Mouse (Mus musculus) midbrain, embryonic 11.5 days (tissue): Measurements from ENCODE around the gene Gm20431. TPM values are rescaled to one million over a fixed set of nuclear protein-coding genes. Genes with fewer than 3 reads are reported as not detected.

ENCODE experiments used
- ATAC-seq: fragments of 200-750 bp; cut with Nextera tagmentation; 2 replicates; pipeline ENCODE4 v1.8.0; 2017; ENCODE audit warnings: moderate TSS enrichment, moderate library complexity; ENCODE audit not compliant: low FRiP score
- DNase-seq: peaks from one replicate; pipeline ENCODE4 v3.0.0; 2015; ENCODE audit warnings: low spot score; ENCODE audit errors: missing footprints
- H3K27ac ChIP-seq: fragments of 300-500 bp; sonication (generic); 2 replicates; pipeline ENCODE4 v1.5.1; 2014; ENCODE audit warnings: low read depth, low read length
- H3K27me3 ChIP-seq: fragments of 300-500 bp; sonication (generic); 2 replicates; pipeline ENCODE4 v1.6.1; 2014; ENCODE audit warnings: mild to moderate bottlenecking, low read length, moderate library complexity, mixed read lengths; ENCODE audit not compliant: control insufficient read depth, insufficient read depth
- H3K36me3 ChIP-seq: fragments of 300-500 bp; sonication (generic); 2 replicates; pipeline ENCODE4 v1.6.1; 2014; ENCODE audit warnings: mild to moderate bottlenecking, low read length, moderate library complexity, mixed read lengths; ENCODE audit not compliant: control insufficient read depth, insufficient read depth
- H3K4me1 ChIP-seq: fragments of 300-500 bp; sonication (generic); 2 replicates; pipeline ENCODE4 v1.6.1; 2014; ENCODE audit warnings: low read length; ENCODE audit not compliant: control insufficient read depth, insufficient read depth
- H3K4me2 ChIP-seq: fragments of 300-500 bp; sonication (generic); 2 replicates; pipeline ENCODE4 v1.6.1; 2014; ENCODE audit warnings: mild to moderate bottlenecking, moderate library complexity
- H3K4me3 ChIP-seq: fragments of 300-500 bp; sonication (generic); 2 replicates; pipeline ENCODE4 v1.5.1; 2014; ENCODE audit warnings: low read depth, low read length
- H3K9ac ChIP-seq: fragments of 300-500 bp; sonication (generic); 2 replicates; pipeline ENCODE4 v1.6.1; 2014; ENCODE audit warnings: low read length
- H3K9me3 ChIP-seq: fragments of 300-500 bp; sonication (generic); 2 replicates; pipeline ENCODE4 v1.6.1; 2016; ENCODE audit warnings: low read length; ENCODE audit not compliant: control insufficient read depth
- WGBS: fragments of 180-500 bp; shearing (Covaris S2); extraction: QIAGEN DNeasy Blood & Tissue Kit; methylation state at CpG from one replicate; pipeline ENCODE4 v1.1.7; 2014; 5-methylcytosine and 5-hydroxymethylcytosine counted together
- polyA plus RNA-seq: library from polyadenylated mRNA; unstranded; fragments of >200 nt; fragmentation: Nextera tagmentation; extraction: Ambion mirVana; gene quantifications from 2 replicates; pipeline ENCODE4 v1.2.1, GENCODE M21; 2014

Gm20431 gene
- polyA plus RNA-seq, 1 experiment from 2014 or later, result 5.9 TPM

DNA sequence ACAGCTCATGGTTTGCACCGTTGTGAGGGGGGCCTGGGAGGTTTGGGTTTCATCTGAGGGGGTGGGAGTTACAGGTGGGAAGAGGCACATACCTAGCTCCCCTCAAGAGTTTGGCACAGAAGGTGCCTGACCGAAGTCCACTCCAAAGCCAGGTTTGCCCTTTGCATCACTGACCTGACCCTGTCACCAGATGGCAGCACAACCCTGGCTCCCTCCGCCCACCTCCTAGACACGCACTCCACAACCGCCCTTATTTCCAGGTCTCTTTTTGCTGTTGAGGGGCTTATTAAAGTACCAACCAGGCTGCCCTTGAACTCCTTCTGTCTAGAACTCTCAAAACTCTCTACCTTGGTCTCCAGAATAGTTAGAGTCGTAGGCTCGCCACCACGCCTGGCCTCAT lies 20.0 kb downstream of the Gm20431 start:
- ATAC-seq (peak; percentile 30; the same call in 1 of the 2 replicates), DNase-seq (peak; percentile 87)
- H3K4me2 ChIP-seq, result no peak overlapping the region
- H3K36me3 ChIP-seq, result peaks cover 2% of the 10 kb centered on the region; the same call in 1 of the 2 replicates
- no peaks in the 10 kb centered on the region for H3K27me3 ChIP-seq
- H3K27ac ChIP-seq, result no peak overlapping the region
- H3K9ac ChIP-seq, result no peak overlapping the region
- 49% methylated on average over 8 of the region's 8 CpGs for WGBS
- no peaks in the 10 kb centered on the region for H3K4me1 ChIP-seq
- H3K9me3 ChIP-seq, result no peaks in the 10 kb centered on the region
- H3K4me3 ChIP-seq, result no peak overlapping the region

DNA sequence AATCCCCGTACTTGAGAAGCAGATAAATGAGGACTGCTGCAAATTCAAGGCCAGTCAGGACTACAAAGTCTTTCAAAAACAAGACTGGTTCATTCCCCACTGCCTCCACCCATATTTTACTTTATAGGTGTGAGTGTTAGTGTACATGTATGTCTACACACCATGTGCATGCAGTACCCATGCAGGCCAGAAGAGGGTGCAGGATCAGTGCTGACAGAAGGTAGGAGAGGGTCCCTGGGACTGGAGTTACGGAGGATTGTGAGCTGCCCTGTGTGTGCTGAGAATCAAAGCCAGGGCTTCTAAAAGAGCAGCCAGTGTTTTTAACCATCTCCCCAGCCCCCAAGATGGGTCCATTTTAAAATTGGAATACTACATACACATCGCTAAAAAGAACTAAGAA lies 21.0 kb downstream of the Gm20431 start:
- 77% methylated on average over 3 of the region's 3 CpGs for whole genome bisulfite sequencing
- peaks cover under 1% of the 10 kb centered on the region; the same call in 1 of the 2 replicates for H3K36me3 ChIP-seq
- H3K4me1 ChIP-seq, result no peaks in the 10 kb centered on the region
- H3K27ac ChIP-seq, result no peak overlapping the region
- H3K4me3 ChIP-seq, result no peak overlapping the region
- H3K9me3 ChIP-seq, result no peaks in the 10 kb centered on the region
- no peak for DNase-seq
- H3K27me3 ChIP-seq, result no peaks in the 10 kb centered on the region
- no peak overlapping the region for H3K9ac ChIP-seq
- ATAC-seq, result no peak
- no peak overlapping the region for H3K4me2 ChIP-seq

DNA sequence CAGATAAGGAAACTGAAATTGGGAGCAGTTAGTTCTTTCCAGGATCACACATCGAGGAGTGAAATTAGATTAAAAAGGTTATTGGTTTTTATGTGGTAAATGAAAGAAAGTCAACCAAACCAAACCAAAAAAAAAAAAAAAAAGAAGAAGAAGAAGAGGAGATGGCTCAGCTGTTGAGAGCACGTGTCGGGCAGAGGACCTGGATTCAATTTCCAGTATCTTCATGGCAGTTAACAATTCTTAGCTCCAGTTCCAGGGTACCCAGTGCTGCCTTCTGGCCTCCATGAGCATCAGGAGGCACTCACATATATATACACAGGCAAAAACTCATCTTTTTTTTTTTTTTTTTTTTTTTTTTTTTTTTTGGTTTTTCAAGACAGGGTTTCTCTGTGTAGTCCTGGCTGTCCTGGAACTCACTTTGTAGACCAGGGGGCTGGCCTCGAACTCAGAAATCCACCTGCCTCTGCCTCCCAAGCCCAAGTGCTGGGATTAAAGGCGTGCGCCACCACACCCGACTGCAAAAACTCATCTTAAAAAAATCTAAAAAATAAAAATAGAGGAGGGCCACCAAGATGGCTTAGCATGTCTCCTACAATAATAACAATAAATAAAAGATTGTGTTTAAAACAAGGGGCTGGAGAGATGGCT lies 26.3 kb downstream of the Gm20431 start:
- peak overlapping the region; percentile 7; the same call in 1 of the 2 replicates for H3K4me3 ChIP-seq
- ATAC-seq (no peak), DNase-seq (no peak)
- 81% methylated on average over 7 of the region's 7 CpGs for WGBS
- peak overlapping the region; percentile 38 for H3K4me2 ChIP-seq
- no peak overlapping the region for H3K9ac ChIP-seq
- no peaks in the 10 kb centered on the region for H3K36me3 ChIP-seq
- H3K27me3 ChIP-seq, result no peaks in the 10 kb centered on the region
- no peaks in the 10 kb centered on the region for H3K9me3 ChIP-seq
- peaks cover 17% of the 10 kb centered on the region for H3K4me1 ChIP-seq
- H3K27ac ChIP-seq, result no peak overlapping the region

DNA sequence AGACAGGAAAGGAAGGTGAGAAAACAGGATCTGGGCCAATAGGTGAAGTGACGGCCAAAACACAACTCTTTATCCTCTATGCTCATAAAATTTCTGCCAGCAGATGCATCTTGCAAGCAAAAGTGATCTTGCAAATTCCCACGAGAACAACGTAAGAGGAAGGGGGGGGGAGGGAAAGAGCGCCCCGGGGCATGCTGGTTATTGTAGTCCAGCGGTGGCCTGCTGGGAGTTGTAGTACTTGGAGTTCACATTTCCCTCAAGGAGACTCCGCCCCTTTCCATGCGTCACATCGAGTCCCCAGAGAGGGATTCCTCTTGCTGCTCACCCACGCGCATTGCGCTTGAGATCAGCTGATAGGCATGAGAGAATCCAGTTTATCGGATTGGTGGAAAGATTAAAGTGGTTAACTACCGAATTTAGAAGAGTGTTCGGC lies 26.9 kb downstream of the Gm20431 start:
- no peak overlapping the region for H3K27ac ChIP-seq

DNA sequence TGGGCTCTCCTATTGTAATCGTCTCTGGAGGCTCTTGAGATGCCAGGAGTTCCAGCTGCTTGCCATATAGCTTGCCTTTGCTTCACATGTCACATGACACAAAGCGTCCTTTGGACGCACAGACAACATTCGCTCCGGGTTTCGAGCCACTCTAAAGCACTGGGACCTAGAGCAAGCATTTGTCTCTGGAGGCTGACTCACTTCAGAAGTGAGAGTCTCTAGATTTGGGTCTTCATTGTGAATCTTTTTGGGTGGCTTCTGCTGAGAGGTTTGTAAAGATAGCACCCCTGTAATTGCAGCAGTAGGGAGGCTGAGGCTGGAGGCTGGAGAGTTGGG lies 27.8 kb downstream of the Gm20431 start:
- ATAC-seq, result no peak
- H3K27me3 ChIP-seq, result no peaks in the 10 kb centered on the region
- no peaks in the 10 kb centered on the region for H3K9me3 ChIP-seq
- no peak overlapping the region for H3K27ac ChIP-seq
- H3K9ac ChIP-seq, result no peak overlapping the region
- H3K4me2 ChIP-seq, result no peak overlapping the region
- H3K36me3 ChIP-seq, result no peaks in the 10 kb centered on the region
- H3K4me3 ChIP-seq, result no peak overlapping the region
- peaks cover 25% of the 10 kb centered on the region for H3K4me1 ChIP-seq
- WGBS, result 91% methylated on average over 6 of the region's 6 CpGs
- no peak for DNase-seq

More for the DNA sequence above, 26.9 kb downstream of the Gm20431 start:
- Histone ChIP-seq H3K9me3 (no peaks in the 10 kb centered on the region), H3K4me1 (peaks cover 23% of the 10 kb centered on the region), H3K27me3 (no peaks in the 10 kb centered on the region), H3K36me3 (no peaks in the 10 kb centered on the region), H3K4me2 (peak overlapping the region; percentile 38), H3K4me3 (peak overlapping the region; percentile 7; the same call in 1 of the 2 replicates), H3K9ac (peak overlapping the region; percentile 46; the same call in 1 of the 2 replicates)
- peak; percentile 75 for ATAC-seq
- DNase-seq, result peak; percentile 100
- WGBS, result 0% methylated on average over 15 of the region's 15 CpGs

DNA sequence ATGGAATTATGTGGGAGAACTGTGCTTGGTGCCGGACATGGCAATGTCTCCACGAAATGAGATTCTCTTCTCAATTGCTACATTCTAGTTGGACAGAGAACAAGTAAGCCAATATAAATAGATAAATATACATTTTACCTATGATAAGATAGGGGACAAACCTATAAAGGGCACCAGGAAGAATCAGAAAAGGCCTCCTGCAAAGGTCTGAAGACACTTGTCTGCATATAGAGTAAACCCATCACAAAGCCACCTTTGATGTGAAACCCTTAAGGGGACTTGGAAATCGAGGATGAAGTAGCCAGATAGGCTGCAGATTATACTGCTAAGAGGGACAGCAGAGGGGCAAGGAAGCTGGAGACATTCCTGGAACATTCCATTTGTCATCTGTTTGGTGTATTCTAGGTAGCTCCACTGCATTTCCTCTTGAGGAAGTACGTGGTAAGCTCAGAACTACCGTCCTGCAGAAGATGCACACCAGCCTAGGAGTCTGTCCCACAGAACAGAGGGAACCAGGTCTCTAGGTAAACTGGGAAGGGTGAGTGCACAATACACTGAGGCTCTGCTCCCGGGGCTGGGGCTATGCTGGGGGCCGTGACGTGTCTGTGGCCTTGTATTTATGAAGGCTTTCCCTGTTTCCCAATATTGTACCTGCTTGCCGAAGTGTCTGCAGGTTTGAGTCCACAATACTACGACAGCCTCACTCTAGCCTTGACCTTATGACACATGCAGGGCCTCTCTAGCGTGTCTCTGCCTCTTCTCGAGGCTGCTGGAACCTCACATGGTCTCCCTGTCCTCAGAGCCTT lies 28.4 kb downstream of the Gm20431 start:
- H3K9me3 ChIP-seq, result no peaks in the 10 kb centered on the region
- no peak for ATAC-seq
- 86% methylated on average over 12 of the region's 12 CpGs for WGBS

DNA sequence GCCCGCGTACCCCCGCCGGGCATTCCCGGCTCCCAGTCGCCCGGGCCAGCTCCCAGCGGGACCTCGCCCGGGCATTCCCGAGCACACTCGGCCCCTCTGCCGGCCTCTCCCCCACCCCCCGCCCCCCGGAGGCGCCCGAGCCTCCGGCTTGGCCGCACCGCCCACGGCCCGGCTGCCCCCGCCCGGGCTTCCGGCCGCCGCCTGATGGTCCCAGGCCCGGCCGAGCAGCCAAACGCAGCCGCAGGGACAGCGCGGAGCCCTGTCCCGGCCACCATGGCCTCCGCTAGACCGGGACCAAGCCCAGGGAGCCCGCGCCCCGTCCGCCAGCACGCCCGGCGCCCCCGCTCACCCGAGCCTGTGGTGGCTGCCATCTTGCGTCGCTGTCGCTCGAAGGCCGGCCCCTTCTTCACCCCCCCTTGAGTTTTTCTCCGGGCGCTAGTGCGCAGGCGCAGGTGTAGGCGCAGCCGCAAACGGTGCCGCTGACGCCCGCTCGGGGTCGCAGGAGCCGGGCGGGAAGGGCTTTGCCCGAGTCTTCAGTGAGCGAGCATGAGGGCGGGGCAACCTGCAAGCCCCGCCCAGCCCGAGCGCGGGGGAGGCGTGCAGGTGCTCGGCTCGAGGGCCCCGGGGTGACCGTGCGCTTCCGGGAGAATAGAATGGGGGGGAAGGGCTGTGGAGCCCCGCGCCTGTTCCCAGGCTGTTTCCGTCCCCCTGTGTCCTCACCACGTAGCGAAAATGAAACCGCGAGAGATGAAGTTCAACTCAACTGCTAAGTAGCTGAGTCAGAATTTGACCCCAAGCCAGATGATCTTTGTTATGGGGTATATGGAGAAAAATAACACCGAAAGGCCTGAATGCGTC lies 29.5 kb downstream of the Gm20431 start, which contains the start of gene Ube2v1:
Gene Ube2v1, minus strand, starts transcription at position 505 of the 858 bp plus-strand sequence.
- peak within 1 kb of the TSS; percentile 84 for H3K4me2 ChIP-seq
- H3K27ac ChIP-seq, result peak within 1 kb of the TSS; percentile 64
- peak within 1 kb of the TSS; percentile 95 for H3K9ac ChIP-seq
- WGBS, result under 1% methylated on average over 79 of the region's 87 CpGs
- H3K36me3 ChIP-seq, result no peaks in the 10 kb centered on the region
- H3K9me3 ChIP-seq, result no peaks in the 10 kb centered on the region
- H3K4me1 ChIP-seq, result peaks cover 29% of the 10 kb centered on the region
- DNase-seq (peak; percentile 100), ATAC-seq (peak; percentile 86)
- no peaks in the 10 kb centered on the region for H3K27me3 ChIP-seq
- peak within 1 kb of the TSS; percentile 62 for H3K4me3 ChIP-seq

More for the DNA sequence above, 28.4 kb downstream of the Gm20431 start:
- Histone ChIP-seq H3K4me1 (peaks cover 25% of the 10 kb centered on the region), H3K27me3 (no peaks in the 10 kb centered on the region), H3K9ac (peak overlapping the region; percentile 95; the same call in 1 of the 2 replicates), H3K4me3 (no peak overlapping the region; the same call in 1 of the 2 replicates), H3K36me3 (no peaks in the 10 kb centered on the region), H3K27ac (no peak overlapping the region), H3K4me2 (peak overlapping the region; percentile 59; the same call in 1 of the 2 replicates)
- DNase-seq, result no peak

DNA sequence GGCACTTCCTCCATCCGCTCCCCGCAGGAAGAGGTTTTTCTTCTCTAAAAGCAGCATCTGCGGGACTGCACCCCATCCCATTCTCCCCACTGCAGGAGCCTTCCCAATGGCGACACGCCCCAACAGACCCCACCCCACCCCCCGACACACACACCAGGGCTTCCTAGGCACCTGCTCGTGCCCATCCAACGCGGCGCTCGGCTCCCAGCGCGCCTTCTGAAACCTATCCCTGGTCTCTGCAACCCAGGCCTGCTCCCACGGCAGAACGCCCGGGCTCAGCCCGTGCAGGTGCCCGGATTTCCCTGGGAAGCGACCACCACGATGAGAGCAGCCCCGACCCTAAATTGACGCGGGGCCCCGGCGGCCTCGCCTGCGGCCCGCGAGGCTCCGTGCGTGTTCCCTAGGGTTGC lies 30.1 kb downstream of the Gm20431 start:
- H3K4me2 ChIP-seq, result peak overlapping the region; percentile 84
- no peaks in the 10 kb centered on the region for H3K9me3 ChIP-seq
- H3K9ac ChIP-seq, result peak overlapping the region; percentile 95
- WGBS, result under 1% methylated on average over 31 of the region's 31 CpGs
- peaks cover 29% of the 10 kb centered on the region for H3K4me1 ChIP-seq
- DNase-seq, result peak; percentile 86
- peak overlapping the region; percentile 64; the same call in 1 of the 2 replicates for H3K27ac ChIP-seq
- H3K36me3 ChIP-seq, result no peaks in the 10 kb centered on the region
- no peaks in the 10 kb centered on the region for H3K27me3 ChIP-seq
- H3K4me3 ChIP-seq, result peak overlapping the region; percentile 62
- no peak for ATAC-seq
